Mouse (Mus musculus): Measurements from ENCODE around the gene Vmn2r54. TPM values are rescaled to one million over a fixed set of nuclear protein-coding genes. Genes with fewer than 3 reads are reported as not detected.
"Not testable (repeated sequence)": the region's sequence is repeated elsewhere in the genome, so short reads cannot be mapped to it uniquely, and the experiment has no call there.

Gene Vmn2r54
- not detected in 2 replicates for polyA plus RNA-seq (2012; rRNA removed)

- H3K4me3 ChIP-seq (ENCODE audit: low read depth, low read length); H3K27me3 ChIP-seq (ENCODE audit: control insufficient read depth, insufficient read depth, low read length); H3K4me1 ChIP-seq (ENCODE audit: control insufficient read depth, insufficient read depth, insufficient read length, low read length); H3K36me3 ChIP-seq (ENCODE audit: control insufficient read depth, insufficient read depth, low read length); H3K27ac ChIP-seq (ENCODE audit: insufficient read depth, low read depth, low read length): not testable (repeated sequence)
- WGBS, result 66% methylated on average over 3 of the region's 4 CpGs
Observed at GRCm38 (mm10) chr7:12640219-12640618, at the start of gene Vmn2r54. Gene Vmn2r54, minus strand, starts transcription at chr7:12640319.

GRCm38 (mm10) chr7:12684903-12685302 lies 44.8 kb upstream of the Vmn2r54 start, which contains the start of gene Vmn2r55:
Gene Vmn2r55, minus strand, starts transcription at chr7:12685003.
- not testable (repeated sequence) for H3K36me3 ChIP-seq (ENCODE audit: control insufficient read depth, insufficient read depth, low read length); H3K27ac ChIP-seq (ENCODE audit: insufficient read depth, low read depth, low read length); H3K4me3 ChIP-seq (ENCODE audit: low read depth, low read length); H3K4me1 ChIP-seq (ENCODE audit: control insufficient read depth, insufficient read depth, insufficient read length, low read length); H3K27me3 ChIP-seq (ENCODE audit: control insufficient read depth, insufficient read depth, low read length)
- 85% methylated on average over 3 of the region's 3 CpGs for WGBS

DNA sequence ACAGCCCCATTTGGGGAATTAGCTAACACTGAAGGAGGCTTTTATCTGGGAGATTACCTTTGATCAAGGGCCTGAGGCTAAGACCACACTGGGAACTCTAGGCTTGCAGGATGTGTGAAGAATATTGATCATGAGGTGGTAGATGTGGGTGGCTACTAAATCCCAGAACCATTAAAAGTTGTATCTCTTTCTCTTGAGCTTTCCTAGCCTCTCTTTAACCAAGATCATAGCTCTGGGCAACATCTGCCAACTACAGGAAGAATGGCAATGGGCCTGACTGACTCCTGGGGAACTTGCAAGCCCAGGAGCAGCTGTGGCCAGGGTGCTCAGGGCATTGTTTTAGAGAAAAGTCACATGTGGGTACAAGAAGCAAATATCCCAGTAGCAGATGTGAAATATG lies 31.4 kb downstream of the Vmn2r54 start, which contains the start of gene Vmn2r53:
TSS of gene Vmn2r53 (minus strand) at position 101 of the 400 bp plus-strand sequence.
- TF ChIP-seq CTCF (IDR thresholded peaks at IDR 0.05; ENCODE audit: extremely low read depth, insufficient read length, insufficient replicate concordance, low read depth, low read length) (no peak), POLR2A (IDR thresholded peaks at IDR 0.05; ENCODE audit: low read depth, low read length) (no peak)
- H3K4me1 ChIP-seq (ENCODE audit: control insufficient read depth, insufficient read depth, insufficient read length, low read length), result no peaks in the 10 kb centered on the region
- H3K36me3 ChIP-seq (ENCODE audit: control insufficient read depth, insufficient read depth, low read length), result no peaks in the 10 kb centered on the region
- no peaks in the 10 kb centered on the region for H3K27me3 ChIP-seq (ENCODE audit: control insufficient read depth, insufficient read depth, low read length)
- H3K4me3 ChIP-seq (ENCODE audit: low read depth, low read length), result no peak within 1 kb of the TSS
- H3K27ac ChIP-seq (ENCODE audit: insufficient read depth, low read depth, low read length), result no peak within 1 kb of the TSS

Other genes with a start within 250 kb of the Vmn2r54 start
- 0.06 and 0.09 TPM in 2 replicates for gene Zfp551, start 217.6 kb downstream of the Vmn2r54 start, polyA plus RNA-seq (2012; rRNA removed)
- 1.0 and 1.1 TPM in 2 replicates for gene Zfp606, start 162.0 kb downstream of the Vmn2r54 start, polyA plus RNA-seq (2012; rRNA removed)
- gene 2900092C05Rik, start 127.8 kb downstream of the Vmn2r54 start, polyA plus RNA-seq (2012; rRNA removed), result not detected in 2 replicates
- gene Vmn2r53, start 31.5 kb downstream of the Vmn2r54 start, polyA plus RNA-seq (2012; rRNA removed), result not detected in 2 replicates
- gene Vmn2r55, start 44.7 kb upstream of the Vmn2r54 start, polyA plus RNA-seq (2012; rRNA removed), result not detected in 2 replicates
- gene Vmn2r56, start 94.7 kb upstream of the Vmn2r54 start, polyA plus RNA-seq (2012; rRNA removed), result not detected in 2 replicates
- 0.15 and 0.24 TPM in 2 replicates for gene Zscan18, start 163.3 kb upstream of the Vmn2r54 start, polyA plus RNA-seq (2012; rRNA removed)
- gene Zfp329, start 178.5 kb upstream of the Vmn2r54 start, polyA plus RNA-seq (2012; rRNA removed), result 0.11 and 0.22 TPM in 2 replicates
- gene Zfp110, start 194.4 kb upstream of the Vmn2r54 start, polyA plus RNA-seq (2012; rRNA removed), result 3.3 and 5.3 TPM in 2 replicates
- gene Zfp128, start 240.9 kb upstream of the Vmn2r54 start, polyA plus RNA-seq (2012; rRNA removed), result 0.15 TPM in 2 replicates